ENCODE assay signal across 9 mouse cellular contexts in the genomic region with DNA sequence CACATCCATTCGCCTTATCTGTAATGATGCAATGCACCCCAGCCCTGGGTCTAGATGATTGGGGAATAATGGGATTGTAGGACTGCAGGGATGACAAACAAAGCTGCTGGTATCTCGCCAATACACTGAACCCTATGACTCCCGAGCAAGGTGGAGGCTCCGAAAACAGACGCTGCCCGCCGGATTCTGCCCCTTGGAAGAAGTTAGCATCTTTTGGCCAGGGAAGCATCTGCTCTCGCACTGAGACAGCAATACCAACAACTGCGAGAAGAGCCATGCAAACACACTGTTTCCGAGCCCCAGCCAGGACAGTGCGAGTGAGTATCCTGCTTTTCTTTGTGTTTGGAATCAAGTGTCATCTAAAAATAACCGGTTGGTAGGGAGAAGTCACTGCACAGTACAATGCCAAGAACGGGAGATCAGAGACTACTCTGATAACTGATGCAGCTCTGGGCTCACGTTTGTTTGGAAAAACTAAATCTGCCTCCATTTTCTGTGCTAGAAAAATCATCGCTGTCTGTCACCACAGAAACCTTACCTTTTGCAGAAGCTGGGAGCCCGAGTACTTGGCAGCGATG. TPM values are rescaled to one million over a fixed set of nuclear protein-coding genes. Genes with fewer than 3 reads are reported as not detected.
DNase-seq lines count a peak whose midpoint lies in the region; ATAC-seq and TF ChIP-seq lines count a peak whose summit lies in the region.
"Had no signal": no experiment of that assay in that cellular context is flagged by ENCODE, and none has a peak within 500 bp of the region (broad histone marks: within the 10 kb centered on the region; RNA-seq: fewer than 3 reads in every experiment).

No protein-coding gene starts in this region.

- no peak for TF ChIP-seq CTCF in hindbrain, postnatal 0 days (IDR thresholded peaks at IDR 0.05; ENCODE audit: low read depth)

- no peaks in the 10 kb centered on the region for H3K9me3 ChIP-seq in hindbrain, postnatal 0 days (ENCODE audit: low read length)
- no peaks in the 10 kb centered on the region for H3K9me3 ChIP-seq in neural tube, embryonic 15.5 days (replicated peaks)

- WGBS in hindbrain, postnatal 0 days: 6% methylated on average over 17 of the region's 17 CpGs
- 2% methylated on average over 17 of the region's 17 CpGs for WGBS in neural tube, embryonic 15.5 days

- intact Hi-C loops in heart, postnatal 10 days (cut with DNase I): no loop called here

- H3K27ac ChIP-seq in hindbrain, postnatal 0 days: 0 out of 2 replicates have a peak overlapping the region, but pooled peaks have one; percentile 26
- peak overlapping the region; percentile 85 for H3K27ac ChIP-seq in neural tube, embryonic 15.5 days (replicated peaks)

- no peaks in the 10 kb centered on the region for H3K36me3 ChIP-seq in hindbrain, postnatal 0 days (ENCODE audit: insufficient read depth, low read length)
- H3K36me3 ChIP-seq in neural tube, embryonic 15.5 days: no peaks in the 10 kb centered on the region

- H3K4me1 ChIP-seq in hindbrain, postnatal 0 days (ENCODE audit: insufficient read depth, low read length): no peaks in the 10 kb centered on the region
- H3K4me1 ChIP-seq in neural tube, embryonic 15.5 days: peaks cover 35% of the 10 kb centered on the region

- peak overlapping the region; percentile 98 for H3K4me2 ChIP-seq in hindbrain, postnatal 0 days (ENCODE audit: low read depth, low read length)
- peak overlapping the region; percentile 91 for H3K4me2 ChIP-seq in neural tube, embryonic 15.5 days

- no peak for ATAC-seq in hindbrain, postnatal 0 days
- no peak for ATAC-seq in neural tube, embryonic 15.5 days (ENCODE audit: low FRiP score)

- H3K4me3 ChIP-seq in hindbrain, postnatal 0 days (ENCODE audit: low read length): peak overlapping the region; percentile 69
- peak overlapping the region; percentile 58 for H3K4me3 ChIP-seq in neural tube, embryonic 15.5 days (replicated peaks)

- H3K9ac ChIP-seq in hindbrain, postnatal 0 days (replicated peaks; ENCODE audit: low read length): peak overlapping the region; percentile 24; the same call in 1 of the 2 replicates
- H3K9ac ChIP-seq in neural tube, embryonic 15.5 days (replicated peaks): peak overlapping the region; percentile 61

- peak; percentile 52 for DNase-seq in heart, adult 11 months
- no peak for DNase-seq in heart, postnatal 10 days
- DNase-seq in retina, postnatal 1 day: peak; percentile 24
- no peak for DNase-seq in retina, embryonic 14.5 days (ENCODE audit: low spot score)
- no peak for DNase-seq in hindbrain, postnatal 0 days (ENCODE audit: low spot score)
- DNase-seq in right cerebral cortex, postnatal 25 days: no peak
- DNase-seq in spleen, postnatal 4 days (ENCODE audit: low spot score in 2 of 2): no peak
- DNase-seq: thymus, adult 2 months had no signal

- H3K27me3 ChIP-seq in hindbrain, postnatal 0 days (ENCODE audit: insufficient read depth, low read length): no peaks in the 10 kb centered on the region
- H3K27me3 ChIP-seq in neural tube, embryonic 15.5 days (replicated peaks): peaks cover 24% of the 10 kb centered on the region

RNA-seq across cellular contexts. Expression of gene Cacna2d3, which starts 1.2 kb away (rescaled TPM):
- under 1 TPM; 0.41 to 0.52 TPM for total RNA-seq in heart, postnatal 10 days (2021)
- 27.3 and 39.0 TPM in 2 replicates for total RNA-seq in hindbrain, postnatal 0 days (2014; rRNA removed)
- polyA plus RNA-seq in hindbrain, postnatal 0 days (2015; fragmentation: Nextera tagmentation; extraction: Ambion mirVana): 36.5 and 37.6 TPM in 2 replicates
- polyA plus RNA-seq in neural tube, embryonic 15.5 days (2015; fragmentation: Nextera tagmentation; extraction: Ambion mirVana): 41.1 and 57.1 TPM in 2 replicates

Comparison
In these comparisons a context has a peak if more than half of its experiments do, and no peak if none do; other contexts are left out.
1. DNase-seq: peak in heart, adult 11 months (single experiment) and retina, postnatal 1 day (single experiment); none in heart, postnatal 10 days (0 of 2), retina, embryonic 14.5 days (single experiment), hindbrain, postnatal 0 days (single experiment), right cerebral cortex, postnatal 25 days (single experiment) and spleen, postnatal 4 days (0 of 2).
2. RNA of gene Cacna2d3, which starts 1.2 kb away (total RNA-seq): 27.3 to 39.0 TPM in hindbrain, postnatal 0 days; 0.41 to 0.52 TPM in heart, postnatal 10 days; every median in the first group is over 10 times any median in the second.